Mouse (Mus musculus): ENCODE data around the gene Dip2b.

DNA sequence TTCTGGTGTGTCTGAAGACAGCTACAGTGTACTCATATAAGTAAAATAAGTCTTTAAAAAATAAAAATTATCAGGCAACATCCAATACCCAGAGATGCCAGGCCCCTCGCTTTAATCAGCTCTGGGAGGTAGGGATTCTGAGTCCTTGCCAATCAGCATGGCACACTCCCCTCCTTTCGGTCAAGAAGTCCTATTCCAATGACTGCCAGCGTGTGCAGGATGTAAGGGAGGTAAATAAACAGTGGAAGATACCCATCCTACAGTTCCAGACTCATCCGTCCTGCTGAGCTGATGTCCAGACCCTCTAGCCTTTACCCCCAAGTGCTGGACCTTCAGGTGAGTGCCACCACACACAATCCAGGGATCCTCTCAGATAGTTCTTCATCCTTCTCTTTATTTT, 186.9 kb downstream of the Dip2b start:
- TF ChIP-seq CTCF (IDR thresholded peaks at IDR 0.05; ENCODE audit: control insufficient read depth, insufficient read depth, insufficient replicate concordance, low read depth, low read length) (no peak), POLR2A (IDR thresholded peaks at IDR 0.05; ENCODE audit: control insufficient read depth, low read depth, low read length) (no peak)
